Mouse (Mus musculus) megakaryocyte, adult 5-6 weeks (primary cell): ENCODE results near the gene Pitx2. TPM values are rescaled to one million over a fixed set of nuclear protein-coding genes. Genes with fewer than 3 reads are reported as not detected.

ENCODE experiments used
- ATAC-seq: 2 replicates; pipeline ENCODE4 v1.8.0; 2016; ENCODE audit warnings: mild to moderate bottlenecking, inconsistent platforms; ENCODE audit not compliant: poor library complexity, severe bottlenecking
- total RNA-seq, 2 experiments: library from RNA; stranded (forward) in 1 of 2; stranded (reverse) in 1 of 2; fragments of 153-499, 151-499 nt in 1 of 2; fragments of 221-1000, 200-1000 nt in 1 of 2; gene quantifications; 2 replicates each; pipeline versions ENCODE4 v1.2.3 to v1.2.4; 2015 to 2017

Pitx2 gene
- total RNA-seq, 2 experiments from 2014 or later, result not detected

- ATAC-seq, result no peak
Measured at GRCm38 (mm10) chr3:129254246-129254645, 54.6 kb downstream of the Pitx2 start.

GRCm38 (mm10) chr3:129256283-129256682 lies 56.6 kb downstream of the Pitx2 start:
- no peak for ATAC-seq

DNA sequence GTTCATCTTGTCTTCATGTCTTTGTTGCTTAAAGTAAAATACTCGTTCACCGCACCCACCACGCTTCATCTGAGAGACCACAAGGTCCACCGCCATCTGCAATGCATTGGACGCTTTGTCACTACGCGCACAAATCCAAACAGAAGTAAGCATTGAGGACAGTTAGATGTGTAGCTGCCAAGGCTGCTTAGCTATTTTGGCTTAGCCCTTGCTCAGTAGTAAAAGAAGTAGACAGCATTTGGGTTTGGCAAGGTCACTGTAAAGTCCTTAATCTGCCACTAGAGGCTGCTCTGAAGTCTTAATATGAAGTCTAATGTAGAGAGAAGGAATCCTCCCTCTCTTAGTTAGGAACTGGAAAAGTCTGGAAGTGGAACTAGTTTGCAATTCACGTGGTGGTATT lies 57.1 kb downstream of the Pitx2 start:
- ATAC-seq, result no peak; the same call in 1 of the 2 replicates

- ATAC-seq, result no peak
Measured at GRCm38 (mm10) chr3:129258497-129258896, 58.8 kb downstream of the Pitx2 start.

Other genes with a start within 250 kb of the Pitx2 start
- not detected in 2 replicates for gene Enpep, start 132.8 kb downstream of the Pitx2 start, total RNA-seq (2015)
- gene Enpep, start 132.8 kb downstream of the Pitx2 start, total RNA-seq (2017), result not detected in 2 replicates